In the genomic region with DNA sequence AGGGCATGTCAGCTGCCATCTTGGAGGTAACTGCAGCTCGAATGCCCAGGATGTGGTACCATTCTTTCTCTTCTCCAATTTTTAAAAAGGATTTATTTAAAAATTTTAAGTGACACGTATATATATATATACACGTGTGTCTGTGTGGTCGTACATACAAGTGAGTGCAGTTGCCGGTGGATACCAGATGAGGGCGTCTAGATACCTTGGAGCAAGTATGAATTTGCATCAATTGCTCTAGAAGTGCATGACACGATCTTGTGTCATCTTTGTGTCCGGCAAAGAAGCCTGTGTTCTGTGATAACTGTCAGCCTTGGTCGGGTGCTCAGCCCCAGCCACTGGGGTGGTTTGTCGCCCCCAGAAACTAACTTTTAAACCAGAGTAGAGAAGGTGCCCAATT, we compare ENCODE assay signal across 29 mouse cellular contexts. TPM values are rescaled to one million over a fixed set of nuclear protein-coding genes. Genes with fewer than 3 reads are reported as not detected.
DNase-seq lines count a peak whose midpoint lies in the region; ATAC-seq and TF ChIP-seq lines count a peak whose summit lies in the region.
"Had no signal": no experiment of that assay in that cellular context is flagged by ENCODE, and none has a peak within 500 bp of the region (broad histone marks: within the 10 kb centered on the region; RNA-seq: fewer than 3 reads in every experiment).

No protein-coding gene starts in this region.

- DNase-seq in ZHBTc4 (ENCODE audit: low read depth, low spot score), result peak; percentile 63
- DNase-seq in stomach, postnatal 0 days (ENCODE audit: low spot score), result no peak
- no peak for DNase-seq in kidney, adult 11 months
- no peak for DNase-seq in testis, postnatal 10 days (ENCODE audit: low spot score)
- DNase-seq: cerebellum, adult 2 months; cerebellum, postnatal 25 days; gastrocnemius, postnatal 36 days; heart, postnatal 36 days; left cerebral cortex, postnatal 4 days; lung, postnatal 14 days; midbrain, embryonic 14.5 days; right cerebral cortex, adult 18-20 months; right cerebral cortex, postnatal 4 days; thymus, adult 2 months; thymus, postnatal 4 days had no signal

- no peaks in the 10 kb centered on the region for H3K4me1 ChIP-seq in intestine, postnatal 0 days (replicated peaks; ENCODE audit: control insufficient read depth, insufficient read depth, low read length)
- no peaks in the 10 kb centered on the region for H3K4me1 ChIP-seq in intestine, embryonic 15.5 days (replicated peaks)
- H3K4me1 ChIP-seq in megakaryocyte, embryonic 14.5 days, result no peaks in the 10 kb centered on the region
- no peaks in the 10 kb centered on the region for H3K4me1 ChIP-seq in stomach, postnatal 0 days (replicated peaks; ENCODE audit: control insufficient read depth, insufficient read depth)
- H3K4me1 ChIP-seq: embryonic facial prominence, embryonic 13.5 days; forebrain, embryonic 13.5 days; heart, embryonic 15.5 days; limb, embryonic 15.5 days; stomach, embryonic 15.5 days had no signal

- 85% methylated on average over 10 of the region's 10 CpGs for WGBS in intestine, postnatal 0 days
- WGBS in intestine, embryonic 15.5 days, result 86% methylated on average over 10 of the region's 10 CpGs
- 87% methylated on average over 10 of the region's 10 CpGs for WGBS in stomach, postnatal 0 days

- no peak overlapping the region for H3K4me3 ChIP-seq in intestine, postnatal 0 days (ENCODE audit: low read depth, low read length)
- no peak overlapping the region for H3K4me3 ChIP-seq in intestine, embryonic 15.5 days (replicated peaks)
- H3K4me3 ChIP-seq in megakaryocyte, embryonic 14.5 days (replicated peaks), result peak overlapping the region; percentile 50
- no peak overlapping the region for H3K4me3 ChIP-seq in stomach, postnatal 0 days (ENCODE audit: low read depth, low read length)
- H3K4me3 ChIP-seq: embryonic facial prominence, embryonic 13.5 days; erythroblast, embryonic 14.5 days; forebrain, embryonic 13.5 days; heart, embryonic 15.5 days; limb, embryonic 15.5 days; myocyte; stomach, embryonic 15.5 days had no signal

- no peak for ATAC-seq in intestine, postnatal 0 days
- ATAC-seq in intestine, embryonic 15.5 days, result no peak
- ATAC-seq in megakaryocyte, adult 5-6 weeks (ENCODE audit: poor library complexity, severe bottlenecking), result no peak
- no peak for ATAC-seq in stomach, postnatal 0 days (ENCODE audit: low FRiP score, low TSS enrichment)
- ATAC-seq: forebrain, embryonic 13.5 days had no signal

- H3K4me2 ChIP-seq in intestine, postnatal 0 days (replicated peaks; ENCODE audit: low read depth), result no peak overlapping the region
- no peak overlapping the region for H3K4me2 ChIP-seq in intestine, embryonic 15.5 days (replicated peaks)
- H3K4me2 ChIP-seq in stomach, postnatal 0 days (replicated peaks; ENCODE audit: low read depth), result no peak overlapping the region
- H3K4me2 ChIP-seq: forebrain, embryonic 13.5 days; heart, embryonic 15.5 days; hindbrain, embryonic 14.5 days; limb, embryonic 15.5 days; stomach, embryonic 15.5 days had no signal

- no peaks in the 10 kb centered on the region for H3K9me3 ChIP-seq in intestine, postnatal 0 days (ENCODE audit: control insufficient read depth)
- H3K9me3 ChIP-seq in intestine, embryonic 15.5 days, result no peaks in the 10 kb centered on the region
- peaks cover 88% of the 10 kb centered on the region for H3K9me3 ChIP-seq in megakaryocyte, embryonic 14.5 days
- no peaks in the 10 kb centered on the region for H3K9me3 ChIP-seq in stomach, postnatal 0 days (ENCODE audit: control insufficient read depth, low read length)
- H3K9me3 ChIP-seq: embryonic facial prominence, embryonic 13.5 days; forebrain, embryonic 13.5 days; heart, embryonic 15.5 days; limb, embryonic 15.5 days; stomach, embryonic 15.5 days had no signal

- no peak for TF ChIP-seq EP300 in stomach, postnatal 0 days (optimal IDR thresholded peaks at IDR 0.05)

- 0 out of 2 replicates have a peak, but pooled peaks have one; percentile 17 for TF ChIP-seq CTCF in intestine, postnatal 0 days (IDR thresholded peaks at IDR 0.05; ENCODE audit: low read depth)
- peak; percentile 13; the same call in 1 of the 2 replicates for TF ChIP-seq CTCF in stomach, postnatal 0 days (IDR thresholded peaks at IDR 0.05; ENCODE audit: low read depth)

- no peak overlapping the region for H3K27ac ChIP-seq in intestine, postnatal 0 days (ENCODE audit: low read depth, low read length)
- H3K27ac ChIP-seq in intestine, embryonic 15.5 days, result no peak overlapping the region
- no peak overlapping the region for H3K27ac ChIP-seq in stomach, postnatal 0 days (replicated peaks)
- H3K27ac ChIP-seq: embryonic facial prominence, embryonic 13.5 days; forebrain, embryonic 13.5 days; heart, embryonic 15.5 days; hindbrain, embryonic 14.5 days; limb, embryonic 15.5 days; stomach, embryonic 15.5 days had no signal

- H3K9ac ChIP-seq in intestine, postnatal 0 days (ENCODE audit: low read depth, low read length), result no peak overlapping the region
- H3K9ac ChIP-seq in intestine, embryonic 15.5 days, result no peak overlapping the region
- H3K9ac ChIP-seq in stomach, postnatal 0 days (ENCODE audit: low read length), result no peak overlapping the region
- H3K9ac ChIP-seq: embryonic facial prominence, embryonic 13.5 days; forebrain, embryonic 13.5 days; heart, embryonic 15.5 days; hindbrain, embryonic 14.5 days; limb, embryonic 15.5 days; stomach, embryonic 15.5 days had no signal

- H3K27me3 ChIP-seq in intestine, postnatal 0 days (replicated peaks; ENCODE audit: control insufficient read depth, insufficient read depth, low read length), result no peaks in the 10 kb centered on the region
- no peaks in the 10 kb centered on the region for H3K27me3 ChIP-seq in intestine, embryonic 15.5 days (replicated peaks)
- no peaks in the 10 kb centered on the region for H3K27me3 ChIP-seq in megakaryocyte, embryonic 14.5 days (replicated peaks)
- no peaks in the 10 kb centered on the region for H3K27me3 ChIP-seq in stomach, postnatal 0 days (ENCODE audit: control insufficient read depth, insufficient read depth, low read length)
- H3K27me3 ChIP-seq: embryonic facial prominence, embryonic 13.5 days; forebrain, embryonic 13.5 days; heart, embryonic 15.5 days; limb, embryonic 15.5 days; stomach, embryonic 15.5 days had no signal

- H3K36me3 ChIP-seq in intestine, postnatal 0 days (ENCODE audit: control insufficient read depth, insufficient read depth), result no peaks in the 10 kb centered on the region
- H3K36me3 ChIP-seq in intestine, embryonic 15.5 days, result no peaks in the 10 kb centered on the region
- H3K36me3 ChIP-seq in megakaryocyte, embryonic 14.5 days (replicated peaks; ENCODE audit: low read length), result no peaks in the 10 kb centered on the region
- H3K36me3 ChIP-seq in stomach, postnatal 0 days (ENCODE audit: control insufficient read depth, insufficient read depth, low read length), result no peaks in the 10 kb centered on the region
- H3K36me3 ChIP-seq: embryonic facial prominence, embryonic 13.5 days; heart, embryonic 15.5 days; limb, embryonic 15.5 days; stomach, embryonic 15.5 days had no signal

RNA-seq across cellular contexts. Expression of gene Slc15a4, which starts 58.4 kb away (rescaled TPM):
- polyA plus RNA-seq in intestine, postnatal 0 days (2015; fragmentation: Nextera tagmentation; extraction: Ambion mirVana), result 6.9 and 8.6 TPM in 2 replicates
- polyA plus RNA-seq in intestine, embryonic 15.5 days (2015; fragmentation: Nextera tagmentation; extraction: Ambion mirVana), result 18.1 and 19.2 TPM in 2 replicates
- 7.9 and 11.9 TPM in 2 replicates for polyA plus RNA-seq in megakaryocyte, embryonic 14.5 days (2012; ENCODE audit: insufficient read depth, low replicate concordance)
- 39.6 and 48.4 TPM in 2 replicates for total RNA-seq in megakaryocyte, adult 5-6 weeks (2015)
- 65.4 and 292 TPM in 2 replicates for total RNA-seq in megakaryocyte, adult 5-6 weeks (2017)
- 10.6 and 11.0 TPM in 2 replicates for polyA plus RNA-seq in stomach, postnatal 0 days (2015; fragmentation: Nextera tagmentation; extraction: Ambion mirVana)

RNA-seq across cellular contexts. Expression of gene Glt1d1, which starts 59.0 kb away (rescaled TPM):
- 0.04 TPM in 1 of 2 replicates, not detected in the other for polyA plus RNA-seq in intestine, postnatal 0 days (2015; fragmentation: Nextera tagmentation; extraction: Ambion mirVana)
- 0.63 and 0.78 TPM in 2 replicates for polyA plus RNA-seq in intestine, embryonic 15.5 days (2015; fragmentation: Nextera tagmentation; extraction: Ambion mirVana)
- 0.17 TPM in 1 of 2 replicates, not detected in the other for polyA plus RNA-seq in megakaryocyte, embryonic 14.5 days (2012; ENCODE audit: insufficient read depth, low replicate concordance)
- total RNA-seq in megakaryocyte, adult 5-6 weeks (2015), result 0.45 and 1.2 TPM in 2 replicates
- total RNA-seq in megakaryocyte, adult 5-6 weeks (2017), result 1.7 and 4.1 TPM in 2 replicates
- polyA plus RNA-seq in stomach, postnatal 0 days (2015; fragmentation: Nextera tagmentation; extraction: Ambion mirVana), result 0.40 and 0.77 TPM in 2 replicates
- total RNA-seq: gastrocnemius, adult 18-20 months; gastrocnemius, postnatal 36 days; heart, postnatal 36 days; megakaryocyte-erythroid progenitor cell, adult 5-6 weeks had no signal
- polyA plus RNA-seq: erythroblast, embryonic 14.5 days; heart, embryonic 15.5 days; myocyte had no signal
